Mouse (Mus musculus) right cerebral cortex, postnatal 25 days (tissue): ENCODE data around the gene Tmem35b.

Experiments
- DNase-seq: peaks from one replicate; pipeline ENCODE4 v3.0.0; 2022

The Tmem35b gene

GRCm38 (mm10) chr4:127168914-127169345, 45.4 kb downstream of the Tmem35b start, which contains the start of gene Dlgap3:
Gene Dlgap3 (plus strand): TSS chr4:127169204.
- no peak for DNase-seq

GRCm38 (mm10) chr4:127169346-127170221, 46.1 kb downstream of the Tmem35b start:
- DNase-seq = peak; percentile 51

- DNase-seq = peak; percentile 82
These were observed 47.4 kb downstream of the Tmem35b start for GRCm38 (mm10) chr4:127170866-127171265.

GRCm38 (mm10) chr4:127171341-127171905, 47.9 kb downstream of the Tmem35b start:
- DNase-seq = no peak

GRCm38 (mm10) chr4:127172119-127172518, 48.6 kb downstream of the Tmem35b start:
- DNase-seq = no peak

GRCm38 (mm10) chr4:127172614-127173013, 49.1 kb downstream of the Tmem35b start:
- peak; percentile 65 for DNase-seq

GRCm38 (mm10) chr4:127173461-127173860, 50.0 kb downstream of the Tmem35b start:
- DNase-seq = no peak

GRCm38 (mm10) chr4:127174075-127174899, 50.8 kb downstream of the Tmem35b start:
- DNase-seq = no peak

GRCm38 (mm10) chr4:127174900-127175278, 51.4 kb downstream of the Tmem35b start:
- peak; percentile 70 for DNase-seq

- DNase-seq = no peak
These were observed 54.5 kb downstream of the Tmem35b start for GRCm38 (mm10) chr4:127177961-127178360.

GRCm38 (mm10) chr4:127178671-127179070, 55.2 kb downstream of the Tmem35b start:
- DNase-seq = peak; percentile 65
